Mouse (Mus musculus) cerebellum, adult 8-10 months (tissue): ENCODE results near the gene Cdca8.
"Not testable (repeated sequence)": the region's sequence is repeated elsewhere in the genome, so short reads cannot be mapped to it uniquely, and the experiment has no call there.

Source experiments
- DNase-seq: peaks from one replicate; pipeline ENCODE4 v3.0.0; 2022

Gene Cdca8

GRCm38 (mm10) chr4:124939211-124939610 lies at the start of gene Cdca8:
Gene Cdca8, minus strand, starts transcription at chr4:124939311.
- DNase-seq, result not testable (repeated sequence)

- no peak for DNase-seq
Measured at GRCm38 (mm10) chr4:124988382-124988781, 49.3 kb upstream of the Cdca8 start.

GRCm38 (mm10) chr4:124987711-124988097 lies 48.6 kb upstream of the Cdca8 start:
- DNase-seq, result no peak

GRCm38 (mm10) chr4:124986739-124987710 lies 47.9 kb upstream of the Cdca8 start:
- DNase-seq, result no peak

- DNase-seq, result no peak
Measured at GRCm38 (mm10) chr4:124985671-124986602, 46.8 kb upstream of the Cdca8 start, which contains the start of gene Rspo1. Gene Rspo1, plus strand, starts transcription at chr4:124986430.

- DNase-seq, result no peak
Measured at GRCm38 (mm10) chr4:124984871-124985670, 46.0 kb upstream of the Cdca8 start.

- DNase-seq, result no peak
Measured at GRCm38 (mm10) chr4:124983893-124984526, 44.9 kb upstream of the Cdca8 start.

- DNase-seq, result no peak
Measured at GRCm38 (mm10) chr4:124978201-124978600, 39.1 kb upstream of the Cdca8 start.

GRCm38 (mm10) chr4:124973296-124973695 lies 34.2 kb upstream of the Cdca8 start:
- DNase-seq, result no peak

- DNase-seq, result no peak
Measured at GRCm38 (mm10) chr4:124972316-124972715, 33.2 kb upstream of the Cdca8 start.

- no peak for DNase-seq
Measured at GRCm38 (mm10) chr4:124971094-124971493, 32.0 kb upstream of the Cdca8 start.

- DNase-seq, result no peak
Measured at GRCm38 (mm10) chr4:124970677-124971076, 31.6 kb upstream of the Cdca8 start.

- no peak for DNase-seq
Measured at GRCm38 (mm10) chr4:124970194-124970593, 31.1 kb upstream of the Cdca8 start.

GRCm38 (mm10) chr4:124969219-124969848 lies 30.2 kb upstream of the Cdca8 start:
- no peak for DNase-seq

- DNase-seq, result no peak
Measured at GRCm38 (mm10) chr4:124968711-124969110, 29.6 kb upstream of the Cdca8 start.

- no peak for DNase-seq
Measured at GRCm38 (mm10) chr4:124964912-124965599, 25.9 kb upstream of the Cdca8 start.

GRCm38 (mm10) chr4:124962576-124962975 lies 23.5 kb upstream of the Cdca8 start:
- no peak for DNase-seq

- DNase-seq, result peak; percentile 18
Measured at GRCm38 (mm10) chr4:124960940-124961339, 21.8 kb upstream of the Cdca8 start.

GRCm38 (mm10) chr4:124959062-124959461 lies 20.0 kb upstream of the Cdca8 start:
- no peak for DNase-seq

- DNase-seq, result no peak
Measured at GRCm38 (mm10) chr4:124957284-124957683, 18.2 kb upstream of the Cdca8 start.

- DNase-seq, result no peak
Measured at GRCm38 (mm10) chr4:124953546-124953945, 14.4 kb upstream of the Cdca8 start.
